Mouse (Mus musculus) kidney, postnatal 10 days (tissue): ENCODE results near the gene Tmem30c.

Source experiments
- DNase-seq: peaks from one replicate; pipeline ENCODE4 v3.0.0; 2021; ENCODE audit warnings: mixed read lengths

Gene Tmem30c

GRCm38 (mm10) chr16:57292765-57293164, at the start of gene Tmem30c:
TSS of gene Tmem30c (minus strand) at chr16:57292865.
- no peak for DNase-seq

- DNase-seq: no peak
Measured at GRCm38 (mm10) chr16:57340613-57340898, 47.9 kb upstream of the Tmem30c start.

- DNase-seq: no peak
Measured at GRCm38 (mm10) chr16:57339765-57340612, 47.3 kb upstream of the Tmem30c start.

- DNase-seq: no peak
Measured at GRCm38 (mm10) chr16:57336770-57337423, 44.2 kb upstream of the Tmem30c start.

GRCm38 (mm10) chr16:57332301-57332700, 39.6 kb upstream of the Tmem30c start:
- no peak for DNase-seq

- DNase-seq: no peak
Measured at GRCm38 (mm10) chr16:57330111-57330510, 37.4 kb upstream of the Tmem30c start.

- DNase-seq: no peak
Measured at GRCm38 (mm10) chr16:57329028-57329427, 36.4 kb upstream of the Tmem30c start.

- peak; percentile 42 for DNase-seq
Measured at GRCm38 (mm10) chr16:57326996-57327395, 34.3 kb upstream of the Tmem30c start.

- no peak for DNase-seq
Measured at GRCm38 (mm10) chr16:57319284-57320124, 26.8 kb upstream of the Tmem30c start.

- DNase-seq: no peak
Measured at GRCm38 (mm10) chr16:57318637-57319125, 26.0 kb upstream of the Tmem30c start.

GRCm38 (mm10) chr16:57317882-57318636, 25.4 kb upstream of the Tmem30c start:
- DNase-seq: peak; percentile 45

GRCm38 (mm10) chr16:57317127-57317526, 24.5 kb upstream of the Tmem30c start:
- DNase-seq: no peak

- DNase-seq: no peak
Measured at GRCm38 (mm10) chr16:57315026-57315425, 22.4 kb upstream of the Tmem30c start.

GRCm38 (mm10) chr16:57314236-57314635, 21.6 kb upstream of the Tmem30c start:
- DNase-seq: no peak

GRCm38 (mm10) chr16:57313487-57313886, 20.8 kb upstream of the Tmem30c start:
- DNase-seq: no peak

GRCm38 (mm10) chr16:57312130-57312529, 19.5 kb upstream of the Tmem30c start:
- DNase-seq: no peak

GRCm38 (mm10) chr16:57305463-57305862, 12.8 kb upstream of the Tmem30c start:
- no peak for DNase-seq

- no peak for DNase-seq
Measured at GRCm38 (mm10) chr16:57303716-57304115, 11.1 kb upstream of the Tmem30c start.

GRCm38 (mm10) chr16:57302792-57303698, 10.4 kb upstream of the Tmem30c start:
- no peak for DNase-seq

GRCm38 (mm10) chr16:57301512-57302115, 8.9 kb upstream of the Tmem30c start:
- DNase-seq: no peak
